Mouse (Mus musculus) spleen, postnatal 4 days (tissue): ENCODE measurements around the gene Gpcpd1.

Experiments
- DNase-seq, 2 experiments: peaks; one replicate each; pipeline ENCODE4 v3.0.0; 2022; ENCODE audit warnings: low spot score in 2 of 2

The Gpcpd1 gene

GRCm38 (mm10) chr2:132485454-132485853 lies 102.1 kb downstream of the Gpcpd1 start:
- peak in 1 of 2 experiments; percentile 20 for DNase-seq

- DNase-seq = no peak
These were observed 106.0 kb downstream of the Gpcpd1 start for GRCm38 (mm10) chr2:132481547-132481946.
